Mouse (Mus musculus) liver, postnatal 0 days (tissue): ENCODE data around the gene Nbeal2. TPM values are rescaled to one million over a fixed set of nuclear protein-coding genes. Genes with fewer than 3 reads are reported as not detected.

ENCODE experiments used
- ATAC-seq: fragments of 200-750 bp; cut with Nextera tagmentation; 2 replicates; pipeline ENCODE4 v1.8.0; 2017; ENCODE audit warnings: mild to moderate bottlenecking, moderate library complexity
- DNase-seq: peaks from one replicate; pipeline ENCODE4 v3.0.0-alpha.2; 2016
- H3K27ac ChIP-seq: fragments of 300-500 bp; sonication (generic); 2 replicates; pipeline ENCODE4 v1.5.1; 2014; ENCODE audit warnings: antibody characterized with exemption, moderate library complexity, mild to moderate bottlenecking, low read depth
- H3K27me3 ChIP-seq: fragments of 300-500 bp; sonication (generic); 2 replicates; pipeline ENCODE4 v1.6.1; 2014; ENCODE audit warnings: low read length, control low read depth, mixed read lengths; ENCODE audit not compliant: insufficient read depth
- H3K36me3 ChIP-seq: fragments of 300-500 bp; sonication (generic); replicated peaks from 2 replicates; pipeline ENCODE4 v1.6.1; 2014; ENCODE audit warnings: mild to moderate bottlenecking, control low read depth, low read length, moderate library complexity, mixed read lengths; ENCODE audit not compliant: insufficient read depth
- H3K4me1 ChIP-seq: fragments of 300-500 bp; sonication (generic); 2 replicates; pipeline ENCODE4 v1.6.1; 2014; ENCODE audit warnings: antibody characterized with exemption, mild to moderate bottlenecking, control low read depth; ENCODE audit not compliant: insufficient read depth
- H3K4me2 ChIP-seq: fragments of 300-500 bp; sonication (generic); 2 replicates; pipeline ENCODE4 v1.6.1; 2014; ENCODE audit warnings: low read depth, mild to moderate bottlenecking, low read length, moderate library complexity, mixed read lengths
- H3K4me3 ChIP-seq: fragments of 300-500 bp; sonication (generic); 2 replicates; pipeline ENCODE4 v1.5.1; 2014; ENCODE audit warnings: low read depth, low read length
- H3K9ac ChIP-seq: fragments of 300-500 bp; sonication (generic); replicated peaks from 2 replicates; pipeline ENCODE4 v1.6.1; 2014; ENCODE audit warnings: mild to moderate bottlenecking, moderate library complexity
- H3K9me3 ChIP-seq: fragments of 300-500 bp; sonication (generic); 2 replicates; pipeline ENCODE4 v1.6.1; 2016; ENCODE audit warnings: mild to moderate bottlenecking, control low read depth, low read length, mixed read lengths
- CTCF ChIP-seq: sonication (generic); IDR thresholded peaks from 2 replicates; pipeline ENCODE4 v1.5.1; 2016; ENCODE audit warnings: antibody characterized with exemption, low read depth
- EP300 ChIP-seq: IDR thresholded peaks from 2 replicates; pipeline ENCODE4 v1.6.1; 2016; ENCODE audit warnings: antibody characterized with exemption, low read depth, mild to moderate bottlenecking
- WGBS: fragments of 180-500 bp; shearing (Covaris S2); extraction: QIAGEN DNeasy Blood & Tissue Kit; methylation state at CpG from one replicate; pipeline ENCODE4 v1.1.7; 2014; ENCODE audit not compliant: insufficient replicate concordance; 5-methylcytosine and 5-hydroxymethylcytosine counted together
- polyA plus RNA-seq: library from polyadenylated mRNA; unstranded; fragments of >200 nt; fragmentation: Nextera tagmentation; extraction: Ambion mirVana; gene quantifications from 2 replicates; pipeline ENCODE4 v1.2.1, GENCODE M21; 2015

Nbeal2 gene
- polyA plus RNA-seq = 1.5 and 2.0 TPM in 2 replicates

GRCm38 (mm10) chr9:110653655-110654461 is at the start of gene Nbeal2:
TSS of gene Nbeal2 (minus strand) at chr9:110654161.
- ATAC-seq (peak; percentile 81), DNase-seq (peak; percentile 95)
- TF ChIP-seq CTCF = no peak
- TF ChIP-seq EP300 = no peak
- H3K9me3 ChIP-seq = no peaks in the 10 kb centered on the region
- WGBS = 3% methylated on average over 67 of the region's 75 CpGs
- peaks cover 15% of the 10 kb centered on the region for H3K27me3 ChIP-seq
- peaks cover 47% of the 10 kb centered on the region for H3K4me1 ChIP-seq
- peak within 1 kb of the TSS; percentile 76 for H3K9ac ChIP-seq
- H3K27ac ChIP-seq = peak within 1 kb of the TSS; percentile 80
- H3K4me2 ChIP-seq = peak within 1 kb of the TSS; percentile 99
- H3K4me3 ChIP-seq = peak within 1 kb of the TSS; percentile 81
- no peaks in the 10 kb centered on the region for H3K36me3 ChIP-seq

- Histone ChIP-seq H3K4me3 (no peak overlapping the region), H3K9me3 (no peaks in the 10 kb centered on the region), H3K4me2 (no peak overlapping the region), H3K4me1 (peaks cover 21% of the 10 kb centered on the region), H3K36me3 (peaks cover 3% of the 10 kb centered on the region; the same call in 1 of the 2 replicates), H3K27ac (no peak overlapping the region), H3K27me3 (no peaks in the 10 kb centered on the region), H3K9ac (no peak overlapping the region)
- 69% methylated on average over 1 of the region's 1 CpGs for WGBS
- DNase-seq (no peak), ATAC-seq (peak; percentile 28)
- TF ChIP-seq CTCF = no peak
- TF ChIP-seq EP300 = no peak
These were observed 48.9 kb upstream of the Nbeal2 start for GRCm38 (mm10) chr9:110702848-110703247.

- Histone ChIP-seq H3K27ac (no peak overlapping the region), H3K27me3 (no peaks in the 10 kb centered on the region), H3K4me3 (no peak overlapping the region), H3K9me3 (no peaks in the 10 kb centered on the region), H3K36me3 (peaks cover 8% of the 10 kb centered on the region; the same call in 1 of the 2 replicates), H3K9ac (no peak overlapping the region), H3K4me2 (no peak overlapping the region), H3K4me1 (peaks cover 21% of the 10 kb centered on the region)
- no peak for TF ChIP-seq CTCF
- no peak for TF ChIP-seq EP300
- 85% methylated on average over 12 of the region's 12 CpGs for WGBS
- ATAC-seq (no peak), DNase-seq (no peak)
These were observed 47.4 kb upstream of the Nbeal2 start for GRCm38 (mm10) chr9:110701114-110702032.

GRCm38 (mm10) chr9:110699574-110699973 is 45.6 kb upstream of the Nbeal2 start:
- Histone ChIP-seq H3K27ac (no peak overlapping the region), H3K27me3 (no peaks in the 10 kb centered on the region), H3K36me3 (peaks cover 12% of the 10 kb centered on the region; the same call in 1 of the 2 replicates), H3K4me2 (no peak overlapping the region), H3K9me3 (no peaks in the 10 kb centered on the region), H3K4me3 (no peak overlapping the region), H3K9ac (no peak overlapping the region), H3K4me1 (peaks cover 27% of the 10 kb centered on the region)
- no peak for DNase-seq
- 62% methylated on average over 3 of the region's 3 CpGs for WGBS
- ATAC-seq = peak; percentile 84
- TF ChIP-seq EP300 (0 out of 2 replicates have a peak, but pooled peaks have one; percentile 10), CTCF (no peak)

- H3K4me3 ChIP-seq = no peak overlapping the region
- ATAC-seq (no peak), DNase-seq (no peak)
- TF ChIP-seq CTCF = no peak
- no peak overlapping the region for H3K4me2 ChIP-seq
- H3K9ac ChIP-seq = no peak overlapping the region
- no peak overlapping the region for H3K27ac ChIP-seq
- peaks cover 26% of the 10 kb centered on the region for H3K36me3 ChIP-seq
- no peaks in the 10 kb centered on the region for H3K27me3 ChIP-seq
- 66% methylated on average over 3 of the region's 3 CpGs for WGBS
- H3K9me3 ChIP-seq = no peaks in the 10 kb centered on the region
- H3K4me1 ChIP-seq = peaks cover 14% of the 10 kb centered on the region
These were observed 43.5 kb upstream of the Nbeal2 start for GRCm38 (mm10) chr9:110697465-110697864.

GRCm38 (mm10) chr9:110696427-110696826 is 42.5 kb upstream of the Nbeal2 start:
- Histone ChIP-seq H3K27ac (no peak overlapping the region), H3K4me3 (no peak overlapping the region), H3K27me3 (no peaks in the 10 kb centered on the region), H3K4me1 (peaks cover 11% of the 10 kb centered on the region), H3K9ac (no peak overlapping the region), H3K4me2 (no peak overlapping the region), H3K9me3 (no peaks in the 10 kb centered on the region), H3K36me3 (peaks cover 26% of the 10 kb centered on the region)
- ATAC-seq = no peak
- DNase-seq = no peak
- TF ChIP-seq EP300 = no peak
- TF ChIP-seq CTCF = no peak
- 90% methylated on average over 5 of the region's 5 CpGs for WGBS
